Mouse (Mus musculus) CH12F3 (cell line): ENCODE measurements around the gene Mapt.

ENCODE experiments used
- in situ Hi-C: fragments of 300-500 bp; cut with MboI; formaldehyde crosslinking; loops from 2 replicates; pipeline ENCODE4 v1.14.3; 2020; ENCODE audit warnings: low sequenced_read_pairs

The Mapt gene

GRCm38 (mm10) chr11:104270452-104270851 is 39.3 kb downstream of the Mapt start:
- in situ Hi-C loops, result no loop called here

- in situ Hi-C loops, result no loop called here
Observed at GRCm38 (mm10) chr11:104270876-104271275, 39.7 kb downstream of the Mapt start.

- in situ Hi-C loops, result no loop called here
Observed at GRCm38 (mm10) chr11:104271876-104272275, 40.7 kb downstream of the Mapt start.

- in situ Hi-C loops, result no loop called here
Observed at GRCm38 (mm10) chr11:104272352-104272751, 41.2 kb downstream of the Mapt start.

GRCm38 (mm10) chr11:104275765-104276164 is 44.6 kb downstream of the Mapt start:
- in situ Hi-C loops, result no loop called here

- in situ Hi-C loops, result no loop called here
Observed at GRCm38 (mm10) chr11:104278222-104278621, 47.0 kb downstream of the Mapt start.

GRCm38 (mm10) chr11:104279049-104279448 is 47.9 kb downstream of the Mapt start:
- in situ Hi-C loops, result no loop called here

GRCm38 (mm10) chr11:104279538-104279937 is 48.3 kb downstream of the Mapt start:
- in situ Hi-C loops, result no loop called here

GRCm38 (mm10) chr11:104281501-104281900 is 50.3 kb downstream of the Mapt start:
- in situ Hi-C loops, result no loop called here

- in situ Hi-C loops, result no loop called here
Observed at GRCm38 (mm10) chr11:104287113-104287512, 55.9 kb downstream of the Mapt start.

GRCm38 (mm10) chr11:104288835-104289198 is 57.6 kb downstream of the Mapt start:
- in situ Hi-C loops, result no loop called here

- in situ Hi-C loops, result no loop called here
Observed at GRCm38 (mm10) chr11:104289199-104290031, 58.2 kb downstream of the Mapt start.

GRCm38 (mm10) chr11:104292443-104293220 is 61.4 kb downstream of the Mapt start:
- in situ Hi-C loops, result no loop called here

GRCm38 (mm10) chr11:104293241-104293640 is 62.1 kb downstream of the Mapt start:
- in situ Hi-C loops, result no loop called here

GRCm38 (mm10) chr11:104295145-104295544 is 64.0 kb downstream of the Mapt start:
- in situ Hi-C loops, result no loop called here

GRCm38 (mm10) chr11:104295656-104296055 is 64.5 kb downstream of the Mapt start:
- in situ Hi-C loops, result no loop called here

GRCm38 (mm10) chr11:104297671-104298070 is 66.5 kb downstream of the Mapt start:
- in situ Hi-C loops, result no loop called here

GRCm38 (mm10) chr11:104302628-104303027 is 71.4 kb downstream of the Mapt start:
- in situ Hi-C loops, result no loop called here

- in situ Hi-C loops, result no loop called here
Observed at GRCm38 (mm10) chr11:104303088-104303960, 72.1 kb downstream of the Mapt start.

GRCm38 (mm10) chr11:104305711-104306110 is 74.5 kb downstream of the Mapt start:
- in situ Hi-C loops, result no loop called here

GRCm38 (mm10) chr11:104306483-104306882 is 75.3 kb downstream of the Mapt start:
- in situ Hi-C loops, result no loop called here
